Mouse (Mus musculus) spleen, adult 18-20 months (tissue): Measurements from ENCODE around the gene Nod2.
A peak's percentile ranks its signal among the peaks of the same experiment; 100 is the strongest.
"Not testable (repeated sequence)": the region's sequence is repeated elsewhere in the genome, so short reads cannot be mapped to it uniquely, and the experiment has no call there.

Source experiments
- DNase-seq, 2 experiments: peaks; one replicate each; pipeline ENCODE4 v3.0.0; 2022; ENCODE audit warnings: mixed read lengths in 2 of 2

Nod2 gene

GRCm38 (mm10) chr8:88633343-88633765 lies 13.8 kb upstream of the Nod2 start:
- DNase-seq = no peak

GRCm38 (mm10) chr8:88635474-88636397 lies 11.4 kb upstream of the Nod2 start, which contains the start of gene Snx20:
TSS of gene Snx20 (minus strand) at chr8:88636128.
- DNase-seq = peak; percentile 58 to 61

DNA sequence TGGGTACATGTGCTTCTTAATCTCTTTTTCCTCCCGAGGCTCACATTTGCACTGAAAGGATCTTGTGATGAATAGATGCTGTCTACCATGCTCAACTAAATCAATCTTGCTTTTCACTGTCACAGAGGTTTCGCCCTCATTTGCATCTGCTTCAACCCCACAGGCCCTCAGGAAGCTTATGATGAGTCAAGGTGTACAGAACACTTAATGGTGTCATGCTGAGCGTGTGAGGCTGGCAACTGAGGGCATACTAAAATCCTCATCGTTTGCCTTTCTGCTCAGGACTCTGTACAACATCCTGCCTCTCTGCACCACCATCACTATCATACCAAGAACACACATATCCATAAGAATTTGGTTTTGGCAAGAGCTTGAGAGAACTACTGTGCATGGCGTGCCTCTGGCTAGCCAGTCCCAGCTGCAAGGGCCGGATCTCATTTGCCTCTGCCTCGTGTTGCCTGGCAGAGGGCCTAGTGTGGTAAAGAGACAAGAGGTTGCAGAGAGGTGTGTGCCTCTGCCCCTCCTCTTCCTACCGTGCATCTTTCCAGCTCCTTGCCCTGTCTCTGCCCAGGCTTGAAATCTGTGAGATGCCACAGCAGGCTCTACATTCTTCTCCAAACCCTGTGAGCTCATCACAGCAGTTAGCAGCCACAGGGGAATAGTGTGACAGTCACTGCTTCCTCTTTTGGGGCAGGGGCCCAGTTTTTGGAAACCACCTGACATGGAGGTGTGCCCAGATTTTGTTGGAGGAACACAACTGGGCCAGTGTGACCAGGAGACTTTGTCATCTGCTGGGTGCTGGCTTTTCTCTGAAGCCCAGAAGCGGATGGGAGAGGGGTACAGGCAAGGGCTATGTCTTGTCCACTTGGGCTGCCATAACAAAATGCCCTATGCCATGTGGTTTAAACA lies 9.8 kb upstream of the Nod2 start:
- DNase-seq = peak; percentile 50 to 64

- no peak for DNase-seq
Measured at GRCm38 (mm10) chr8:88638908-88639307, 8.2 kb upstream of the Nod2 start.

DNA sequence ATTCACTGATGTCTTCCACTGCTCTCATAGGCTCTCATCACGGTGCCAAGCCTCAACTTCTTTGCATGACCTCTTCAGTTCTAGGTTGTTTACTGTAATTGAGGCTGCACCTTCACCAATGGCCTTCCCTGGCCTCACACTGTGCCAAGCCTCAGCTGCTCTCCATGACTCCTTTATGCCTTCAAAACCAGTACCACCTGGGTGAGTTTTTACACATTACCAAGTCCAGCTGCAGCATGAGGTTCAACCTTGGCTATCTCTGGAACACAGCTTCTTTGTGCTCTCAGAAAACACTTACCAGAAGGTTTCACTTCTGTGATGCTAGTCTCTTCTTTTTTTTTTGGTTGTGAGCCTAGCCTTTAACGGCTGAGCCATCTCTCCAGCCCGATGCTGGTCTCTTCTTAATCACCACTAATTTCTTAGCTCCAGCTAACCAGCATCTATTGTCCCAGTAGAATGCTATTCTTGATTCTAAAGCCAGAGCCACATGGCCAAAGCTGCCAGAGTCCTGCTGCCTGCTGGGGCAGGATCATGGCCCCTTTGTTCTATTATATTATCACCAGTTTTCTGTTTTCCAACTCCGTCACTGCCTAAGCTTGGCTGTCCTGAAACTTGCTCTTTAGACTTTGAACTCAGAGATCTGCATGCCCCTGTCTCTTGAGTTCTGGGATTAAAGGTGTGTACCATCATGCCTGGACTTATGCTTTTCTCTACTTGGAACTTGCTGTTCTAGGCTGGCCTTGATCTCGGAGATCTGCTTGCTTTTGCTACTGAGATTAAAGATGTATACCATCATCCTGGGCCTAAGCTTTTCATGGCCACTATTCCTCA lies 4.2 kb upstream of the Nod2 start:
- no peak for DNase-seq

- no peak for DNase-seq
Measured at GRCm38 (mm10) chr8:88648322-88648721, 1.2 kb downstream of the Nod2 start.

- DNase-seq = no peak
Measured at GRCm38 (mm10) chr8:88650016-88650708, 3.0 kb downstream of the Nod2 start.

DNA sequence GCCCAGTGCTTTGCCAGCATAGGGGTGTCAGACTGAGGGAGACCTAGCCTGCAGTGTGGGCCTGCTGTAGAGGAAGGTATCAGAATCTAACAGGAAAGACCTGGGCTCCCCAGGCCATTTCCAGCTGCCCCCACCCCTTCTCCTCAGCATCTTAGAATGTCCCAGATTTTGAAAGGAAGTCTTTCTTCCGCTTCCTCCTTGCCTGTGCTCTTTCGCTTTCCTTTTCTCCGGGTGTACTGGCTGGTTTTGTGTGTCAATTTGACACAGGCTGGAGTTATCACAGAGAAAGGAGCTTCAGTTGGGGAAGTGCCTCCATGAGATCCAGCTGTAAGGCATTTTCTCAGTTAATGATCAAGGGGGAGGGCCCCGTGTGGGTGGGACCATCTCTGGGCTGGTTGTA lies 4.0 kb downstream of the Nod2 start:
- not testable (repeated sequence) for DNase-seq

GRCm38 (mm10) chr8:88655334-88655733 lies 8.2 kb downstream of the Nod2 start:
- DNase-seq = no peak

DNA sequence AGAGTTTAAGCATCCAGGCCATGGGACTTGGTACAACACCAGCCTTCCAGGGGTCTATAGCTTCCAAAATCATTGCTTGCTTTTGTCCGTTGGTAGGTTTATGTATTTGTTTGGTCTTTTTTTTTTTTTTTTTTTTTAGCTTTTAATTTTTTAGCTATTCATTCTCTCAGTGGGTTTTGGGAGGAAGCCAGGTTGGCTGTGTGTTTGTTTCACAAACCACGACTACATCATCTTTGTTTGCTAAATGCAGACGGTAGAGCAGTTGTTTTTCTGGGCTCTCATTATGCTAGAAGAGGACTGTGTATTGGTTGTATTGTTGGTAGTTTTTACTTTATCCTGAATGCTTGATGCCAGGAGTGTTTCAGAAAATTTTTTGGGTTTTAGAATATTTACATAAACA lies 12.8 kb downstream of the Nod2 start:
- no peak for DNase-seq

DNA sequence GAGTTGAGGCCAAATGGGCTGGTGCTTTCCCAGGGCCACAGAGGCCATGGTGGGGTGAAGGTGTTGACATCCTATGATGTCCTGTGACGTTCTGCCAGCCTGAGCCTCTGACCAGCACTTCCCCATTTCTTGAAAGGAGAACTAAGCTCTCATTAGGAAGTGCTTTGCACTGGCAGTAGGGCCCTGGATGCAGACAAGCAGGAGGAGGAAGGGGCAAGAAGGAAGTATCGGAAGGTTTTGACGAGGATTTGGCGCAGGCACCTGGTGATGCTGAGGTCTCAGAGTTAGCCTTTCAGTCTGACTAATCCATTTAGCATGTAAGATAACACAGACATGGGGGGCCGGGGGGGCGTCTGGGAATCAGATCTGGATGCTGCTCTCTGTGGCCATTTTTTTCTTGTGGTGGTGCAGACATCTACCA lies 15.3 kb downstream of the Nod2 start:
- peak in 1 of 2 experiments; percentile 55 for DNase-seq

- DNase-seq = no peak
Measured at GRCm38 (mm10) chr8:88664121-88664520, 17.0 kb downstream of the Nod2 start.

GRCm38 (mm10) chr8:88664947-88665346 lies 17.8 kb downstream of the Nod2 start:
- no peak for DNase-seq

DNA sequence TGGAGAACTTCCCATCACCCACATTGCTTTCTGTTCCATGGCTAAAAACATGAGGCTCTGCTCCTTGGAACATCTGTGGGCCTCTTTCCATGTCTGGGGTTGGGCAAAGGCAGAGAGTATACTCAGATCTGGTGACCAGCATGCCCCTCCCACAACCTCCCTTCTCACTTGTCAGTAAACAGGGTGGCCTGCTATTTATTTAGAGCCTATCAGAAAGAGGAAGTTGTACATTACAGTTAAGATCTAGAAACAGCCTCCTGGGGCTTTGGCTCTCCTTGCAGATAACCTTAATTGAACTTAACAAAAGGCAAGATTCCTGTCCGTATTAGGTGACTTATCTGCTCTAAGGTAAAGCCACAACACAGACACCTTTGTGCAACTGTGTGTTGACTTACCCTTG lies 19.3 kb downstream of the Nod2 start:
- DNase-seq = peak; percentile 50 to 51

DNA sequence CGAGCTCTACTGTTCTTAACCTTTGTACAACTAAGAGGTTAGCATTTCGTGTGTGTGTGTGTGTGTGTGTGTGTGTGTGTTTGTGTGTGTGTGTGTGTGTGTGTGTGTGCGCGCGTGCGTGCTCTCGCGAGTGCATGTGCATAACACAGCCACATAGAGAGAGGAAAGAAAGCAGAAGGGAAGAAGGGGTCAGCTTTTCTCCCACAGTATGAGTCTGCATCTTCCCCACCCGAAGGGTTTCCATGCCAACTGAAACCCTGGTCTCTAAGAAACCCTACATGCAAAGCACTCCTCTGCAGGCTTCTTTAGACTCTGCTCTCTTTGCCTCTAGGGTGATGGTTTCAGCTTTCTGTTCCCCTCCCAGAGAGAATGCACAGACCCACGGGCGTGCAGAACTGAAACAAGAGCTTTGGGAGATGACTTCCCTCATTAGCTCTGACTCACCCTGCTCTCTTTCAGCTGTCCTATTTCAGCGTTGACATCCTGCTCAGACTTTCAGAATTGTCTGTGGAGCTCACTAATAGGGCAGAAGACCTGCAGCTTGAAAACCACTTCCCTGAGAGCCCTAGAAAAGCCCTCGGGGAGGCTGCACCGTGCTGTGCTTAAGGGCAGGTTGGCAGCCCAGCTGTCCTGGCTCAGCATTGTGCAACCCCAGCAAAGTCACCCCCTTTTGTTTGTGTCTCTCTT lies 21.4 kb downstream of the Nod2 start:
- DNase-seq = peak; percentile 58 to 69

- DNase-seq = no peak
Measured at GRCm38 (mm10) chr8:88670782-88671181, 23.7 kb downstream of the Nod2 start.

GRCm38 (mm10) chr8:88671575-88671974 lies 24.5 kb downstream of the Nod2 start:
- DNase-seq = no peak

- DNase-seq = no peak
Measured at GRCm38 (mm10) chr8:88673859-88674258, 26.7 kb downstream of the Nod2 start.

- no peak for DNase-seq
Measured at GRCm38 (mm10) chr8:88675372-88676165, 28.5 kb downstream of the Nod2 start.

DNA sequence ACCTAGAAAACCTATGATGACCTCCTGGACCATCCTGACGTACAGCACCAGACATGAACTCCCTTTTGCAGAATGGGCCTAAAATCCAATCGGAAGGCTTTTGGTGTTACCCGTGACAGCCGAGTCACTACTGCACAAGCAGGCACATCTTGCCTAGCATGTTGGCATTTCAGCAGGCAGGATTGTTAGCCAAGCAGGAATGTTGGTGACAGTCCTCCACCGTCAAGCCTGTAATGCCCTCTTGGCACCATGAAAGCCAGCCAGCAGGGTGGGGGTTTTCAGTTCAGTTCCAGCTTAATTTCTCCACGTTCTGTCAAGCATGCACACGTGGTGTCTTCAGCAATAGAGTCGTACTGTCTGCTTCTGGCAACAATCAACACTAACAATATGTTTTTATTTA lies 30.0 kb downstream of the Nod2 start:
- no peak for DNase-seq
